8 mouse cellular contexts compared by ENCODE assay signal in genomic region chr16:30513050-30514024, GRCm38 (mm10). TPM values are rescaled to one million over a fixed set of nuclear protein-coding genes. Genes with fewer than 3 reads are reported as not detected.
DNase-seq lines count a peak whose midpoint lies in the region; ATAC-seq and TF ChIP-seq lines count a peak whose summit lies in the region.

No protein-coding gene starts in this region.

- DNase-seq in layer of hippocampus, adult 2 months (ENCODE audit: low spot score in 2 of 2) = peak in 1 of 2 experiments; percentile 50
- no peak for DNase-seq in layer of hippocampus, postnatal 25 days (ENCODE audit: extremely low spot score in 1 of 2, low spot score in 1 of 2)
- DNase-seq in adrenal gland, postnatal 14 days = peak; percentile 83
- DNase-seq in kidney, adult 18-20 months = peak; percentile 66
- DNase-seq in urinary bladder, adult 2 months (ENCODE audit: low spot score) = peak; percentile 51
- no peak for DNase-seq in yolk sac, embryonic 10.5 days (ENCODE audit: low spot score)

- no peak for TF ChIP-seq CTCF in layer of hippocampus, adult 2 months (conservative IDR thresholded peaks at IDR 0.05)
- no peak for TF ChIP-seq CTCF in ES-Bruce4 (IDR thresholded peaks at IDR 0.05; ENCODE audit: low read depth, low read length)

- H3K36me3 ChIP-seq in ES-Bruce4 (ENCODE audit: control insufficient read depth, insufficient read depth, low read length, poor library complexity, severe bottlenecking) = no peaks in the 10 kb centered on the region

- no peaks in the 10 kb centered on the region for H3K27me3 ChIP-seq in ES-Bruce4 (ENCODE audit: control insufficient read depth, insufficient read depth, low read length, poor library complexity, severe bottlenecking)

- peak overlapping the region; percentile 55; the same call in 1 of the 2 replicates for H3K27ac ChIP-seq in layer of hippocampus, adult 2 months
- peak overlapping the region; percentile 83; the same call in 1 of the 2 replicates for H3K27ac ChIP-seq in ES-Bruce4 (ENCODE audit: insufficient read depth, low read length)

- no peak overlapping the region for H3K4me3 ChIP-seq in layer of hippocampus, adult 2 months
- H3K4me3 ChIP-seq in ES-Bruce4 (ENCODE audit: low read depth, low read length) = no peak overlapping the region

- ATAC-seq in megakaryocyte-erythroid progenitor cell, adult 5-6 weeks (replicated peaks; ENCODE audit: low FRiP score, low TSS enrichment, poor library complexity, severe bottlenecking) = no peak

- TF ChIP-seq POLR2A in ES-Bruce4 (IDR thresholded peaks at IDR 0.05; ENCODE audit: insufficient read depth, low read length) = no peak

- H3K9me3 ChIP-seq in ES-Bruce4 (replicated peaks; ENCODE audit: control insufficient read depth, insufficient read depth, low read length, poor library complexity, severe bottlenecking) = no peaks in the 10 kb centered on the region

- H3K4me1 ChIP-seq in ES-Bruce4 (ENCODE audit: control insufficient read depth, insufficient read depth, low read length) = no peaks in the 10 kb centered on the region

- TF ChIP-seq EP300 in ES-Bruce4 (IDR thresholded peaks at IDR 0.05; ENCODE audit: insufficient read depth, low read depth, low read length) = no peak

- 0 out of 2 replicates have a peak overlapping the region, but pooled peaks have one; percentile 3 for H3K9ac ChIP-seq in ES-Bruce4 (ENCODE audit: low read depth, poor library complexity, severe bottlenecking)

RNA-seq across cellular contexts. Expression of gene Tmem44, which starts 37.3 kb away (rescaled TPM):
- total RNA-seq in layer of hippocampus, adult 2 months (2021) = 10 to 100 TPM; 28.5 to 32.0 TPM
- total RNA-seq in layer of hippocampus, postnatal 25 days (2021) = 10 to 100 TPM; 35.2 to 40.9 TPM
- polyA plus RNA-seq in ES-Bruce4 (2011; ENCODE audit: insufficient read depth, insufficient read length, low read depth, missing spikeins) = 4.2 and 5.4 TPM in 2 replicates
- 6.0 and 9.1 TPM in 2 replicates for total RNA-seq in adrenal gland, postnatal 14 days (2021)
- 6.2 and 6.3 TPM in 2 replicates for polyA plus RNA-seq in urinary bladder, adult 2 months (2012; rRNA removed)
- 0.25 TPM in 1 of 2 replicates, not detected in the other for total RNA-seq in megakaryocyte-erythroid progenitor cell, adult 5-6 weeks (2014; fragmentation: Nextera tagmentation)
- 0.14 and 0.30 TPM in 2 replicates for total RNA-seq in megakaryocyte-erythroid progenitor cell, adult 5-6 weeks (2017)

Comparison
In these comparisons a context has a peak if more than half of its experiments do, and no peak if none do; other contexts are left out.
1. DNase-seq: peak in adrenal gland, postnatal 14 days (single experiment), kidney, adult 18-20 months (single experiment) and urinary bladder, adult 2 months (single experiment); none in layer of hippocampus, postnatal 25 days (0 of 2) and yolk sac, embryonic 10.5 days (single experiment).